Mouse (Mus musculus): ENCODE data around the gene Tex9.

DNA sequence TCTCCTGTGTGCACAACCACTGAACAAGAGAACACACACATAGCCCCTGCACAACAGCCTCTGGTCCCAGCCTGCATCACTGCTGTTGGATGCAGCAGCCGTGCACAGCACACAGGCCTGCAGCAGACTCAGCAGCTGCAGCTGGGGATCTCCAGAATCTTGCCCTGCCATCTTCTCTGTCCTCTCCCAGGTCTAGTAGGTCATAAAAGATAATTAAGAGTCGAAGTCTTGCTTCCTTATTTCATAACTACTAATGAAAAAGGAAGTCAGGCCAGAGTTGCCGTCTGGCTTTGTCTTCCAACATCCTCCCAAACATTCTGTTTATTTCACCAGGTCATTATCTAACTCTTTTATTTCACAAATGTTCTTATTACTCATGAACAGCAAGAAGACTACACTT is 31.2 kb downstream of the Tex9 start:
- no peak for TF ChIP-seq POLR2A (IDR thresholded peaks at IDR 0.05; ENCODE audit: control insufficient read depth, low read depth, low read length)
- TF ChIP-seq CTCF (IDR thresholded peaks at IDR 0.05; ENCODE audit: control insufficient read depth, insufficient read depth, insufficient replicate concordance, low read depth, low read length), result no peak

Measured in testis, adult 2 months (tissue).